Mouse (Mus musculus): Measurements from ENCODE around the gene Vwa1. TPM values are rescaled to one million over a fixed set of nuclear protein-coding genes. Genes with fewer than 3 reads are reported as not detected.
"Not testable (repeated sequence)": the region's sequence is repeated elsewhere in the genome, so short reads cannot be mapped to it uniquely, and the experiment has no call there.

Vwa1 gene
- polyA plus RNA-seq, 1 experiment from 2014 or later, result 12.2 TPM

DNA sequence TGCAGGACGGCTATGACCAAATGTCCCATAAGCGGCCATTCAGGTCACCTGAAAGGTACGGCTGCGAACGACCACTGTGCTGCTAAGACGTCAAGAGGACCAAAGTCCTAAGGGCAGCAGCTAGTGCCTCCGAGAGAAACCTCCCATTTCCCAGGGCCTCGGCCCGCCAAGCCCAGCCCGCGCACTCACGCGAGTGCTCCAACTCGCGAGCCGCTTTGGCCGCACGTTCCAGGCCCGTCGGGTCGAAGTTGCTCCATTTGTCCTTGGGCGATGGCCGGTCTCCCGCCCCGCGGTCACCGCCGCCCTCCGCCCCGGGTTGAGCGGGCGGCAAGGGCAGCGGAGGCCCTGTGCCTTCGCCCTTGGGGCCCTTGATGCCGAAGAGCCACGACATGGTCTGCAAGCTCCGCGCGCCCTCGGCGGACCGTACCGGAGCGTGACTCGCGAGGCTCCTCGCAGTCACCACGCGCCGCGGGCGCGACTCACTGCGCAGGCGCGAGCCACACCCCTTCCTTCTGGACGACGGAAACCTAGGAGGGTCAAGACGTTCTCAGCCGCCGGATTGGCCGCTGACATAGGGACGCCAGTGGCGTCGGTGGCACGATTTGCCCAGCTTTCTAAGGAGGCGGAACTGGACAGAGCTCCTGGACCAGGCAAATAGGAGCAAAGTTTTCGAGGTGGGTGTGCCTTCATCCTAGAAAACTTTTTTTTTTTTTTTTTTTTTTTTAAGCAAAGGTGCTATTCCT is 13.7 kb downstream of the Vwa1 start, which contains the start of gene Atad3a:
Gene Atad3a, minus strand, starts transcription at position 481 of the 743 bp plus-strand sequence.
- no peaks in the 10 kb centered on the region for H3K27me3 ChIP-seq
- peaks cover 13% of the 10 kb centered on the region for H3K36me3 ChIP-seq
- peak; percentile 96 for ATAC-seq (ENCODE audit: low FRiP score)
- H3K4me3 ChIP-seq, result peak within 1 kb of the TSS; percentile 76
- no peaks in the 10 kb centered on the region for H3K9me3 ChIP-seq (replicated peaks)
- H3K27ac ChIP-seq, result peak within 1 kb of the TSS; percentile 30; the same call in 1 of the 2 replicates
- H3K9ac ChIP-seq, result peak within 1 kb of the TSS; percentile 83
- H3K4me1 ChIP-seq, result peaks cover 29% of the 10 kb centered on the region
- H3K4me2 ChIP-seq (replicated peaks), result peak within 1 kb of the TSS; percentile 96
- under 1% methylated on average over 64 of the region's 68 CpGs for WGBS

DNA sequence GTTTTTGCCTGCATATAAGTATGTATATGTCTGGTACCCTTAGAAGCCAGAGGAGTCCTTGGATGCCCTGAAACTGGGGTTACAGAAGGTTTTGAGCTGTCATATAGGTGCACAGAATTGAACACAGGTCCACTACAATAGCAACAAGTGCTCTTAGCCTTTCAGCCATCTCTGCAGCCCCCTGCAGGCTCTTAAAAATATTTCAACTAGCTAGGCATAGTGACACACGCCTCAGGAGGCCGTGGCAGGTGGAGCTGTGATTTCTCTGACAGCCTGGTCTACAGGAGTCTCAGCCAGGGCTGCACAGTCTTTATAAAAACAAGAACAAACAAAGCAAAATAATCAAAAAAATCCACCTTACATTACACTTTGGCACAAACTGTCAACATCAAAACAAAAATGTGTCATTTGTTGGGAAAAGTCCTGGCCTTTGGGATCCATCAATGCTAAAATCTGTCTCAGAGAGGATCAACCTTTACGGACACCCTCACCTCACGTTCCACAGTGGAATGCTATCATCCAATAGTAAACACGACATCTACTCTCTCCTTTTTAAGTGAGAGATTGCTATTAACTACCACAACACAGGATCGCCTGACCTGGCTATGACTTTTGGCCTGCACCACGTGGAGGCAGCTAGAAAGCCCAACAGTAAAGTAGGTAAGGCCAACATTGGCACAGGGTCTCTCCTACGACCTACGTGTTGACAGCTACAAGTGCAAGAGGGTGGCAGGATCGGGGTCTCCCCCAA is 14.5 kb downstream of the Vwa1 start:
- Histone ChIP-seq H3K4me1 (peaks cover 29% of the 10 kb centered on the region), H3K36me3 (peaks cover 21% of the 10 kb centered on the region), H3K4me2 (replicated peaks) (peak overlapping the region; percentile 96), H3K9me3 (replicated peaks) (no peaks in the 10 kb centered on the region), H3K27ac (no peak overlapping the region; the same call in 1 of the 2 replicates), H3K9ac (peak overlapping the region; percentile 81), H3K27me3 (no peaks in the 10 kb centered on the region), H3K4me3 (peak overlapping the region; percentile 76)
- WGBS, result 3% methylated on average over 10 of the region's 10 CpGs
- ATAC-seq (ENCODE audit: low FRiP score), result no peak

DNA sequence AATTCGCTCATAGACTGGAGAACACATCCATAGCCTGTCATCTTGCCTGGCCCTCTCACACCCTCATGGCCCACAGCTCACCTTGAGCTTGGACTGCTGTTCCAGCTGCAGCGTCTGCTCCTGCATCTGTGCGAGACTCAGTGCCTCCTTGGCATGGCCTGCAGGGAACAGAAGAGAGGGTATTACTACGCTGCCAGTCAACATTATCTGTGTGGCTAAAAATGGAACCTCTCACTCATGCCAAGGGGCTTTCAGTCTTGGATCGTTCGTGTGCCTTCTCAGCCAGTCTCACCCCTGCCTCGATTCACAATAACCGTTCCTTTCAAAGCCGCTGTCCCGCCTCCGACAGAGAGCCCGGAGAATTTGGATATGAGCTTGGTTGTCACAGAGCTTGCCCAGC is 17.5 kb downstream of the Vwa1 start:
- H3K36me3 ChIP-seq, result peaks cover 49% of the 10 kb centered on the region

DNA sequence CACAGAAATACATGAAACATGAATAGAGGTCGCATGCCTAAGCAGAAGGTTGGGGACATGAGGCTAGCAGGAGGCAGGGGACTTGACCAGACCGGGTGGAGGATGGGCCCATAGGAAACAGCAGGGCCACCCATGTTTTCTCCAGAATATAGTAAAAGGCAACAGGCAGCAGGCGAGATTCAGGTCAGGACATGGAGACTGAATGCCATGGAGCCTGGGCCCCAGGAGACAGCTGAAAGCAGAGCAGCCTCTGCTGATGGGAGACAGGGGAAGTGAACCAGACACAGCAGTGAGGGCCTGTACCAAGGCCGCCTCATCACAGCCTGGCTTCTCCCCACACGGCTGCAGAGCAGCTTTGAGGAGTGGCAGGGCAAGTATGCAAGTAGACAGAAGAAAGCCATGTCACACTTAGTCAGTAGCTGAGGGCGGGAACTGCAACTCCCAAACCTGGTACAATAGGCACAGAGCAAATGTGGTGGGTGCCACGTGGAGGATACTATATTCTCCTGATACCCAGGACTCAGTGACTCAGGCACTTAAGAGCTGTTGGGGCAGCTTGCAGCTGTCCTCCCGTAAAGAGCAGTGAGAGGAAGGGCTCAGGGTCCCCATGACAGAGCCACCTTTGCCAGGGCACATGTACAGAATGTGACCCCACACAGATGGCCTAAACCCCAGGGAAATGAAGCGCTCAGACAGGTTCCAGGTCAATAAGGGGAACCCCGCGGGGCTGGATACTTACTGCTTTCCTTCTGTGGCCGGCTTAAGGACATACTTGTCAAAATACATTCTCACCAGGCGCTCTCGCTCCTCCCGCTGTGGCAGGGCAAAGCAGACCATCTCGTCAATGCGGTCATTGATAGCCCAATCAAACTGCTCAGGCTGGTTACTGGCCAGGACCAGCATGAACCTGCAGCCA is 27.7 kb downstream of the Vwa1 start:
- Histone ChIP-seq H3K9me3 (replicated peaks) (no peaks in the 10 kb centered on the region), H3K4me1 (no peaks in the 10 kb centered on the region), H3K27ac (no peak overlapping the region), H3K4me3 (no peak overlapping the region), H3K27me3 (no peaks in the 10 kb centered on the region), H3K9ac (no peak overlapping the region), H3K4me2 (replicated peaks) (no peak overlapping the region), H3K36me3 (peaks cover 93% of the 10 kb centered on the region)
- 90% methylated on average over 17 of the region's 17 CpGs for WGBS
- no peak for ATAC-seq (ENCODE audit: low FRiP score)

More for the DNA sequence above, 17.5 kb downstream of the Vwa1 start:
- no peak for ATAC-seq (ENCODE audit: low FRiP score)
- H3K27ac ChIP-seq, result no peak overlapping the region
- no peak overlapping the region for H3K4me2 ChIP-seq (replicated peaks)
- H3K9ac ChIP-seq, result no peak overlapping the region
- peaks cover 28% of the 10 kb centered on the region for H3K4me1 ChIP-seq
- WGBS, result 91% methylated on average over 12 of the region's 12 CpGs
- no peak overlapping the region for H3K4me3 ChIP-seq
- no peaks in the 10 kb centered on the region for H3K27me3 ChIP-seq
- H3K9me3 ChIP-seq (replicated peaks), result no peaks in the 10 kb centered on the region

DNA sequence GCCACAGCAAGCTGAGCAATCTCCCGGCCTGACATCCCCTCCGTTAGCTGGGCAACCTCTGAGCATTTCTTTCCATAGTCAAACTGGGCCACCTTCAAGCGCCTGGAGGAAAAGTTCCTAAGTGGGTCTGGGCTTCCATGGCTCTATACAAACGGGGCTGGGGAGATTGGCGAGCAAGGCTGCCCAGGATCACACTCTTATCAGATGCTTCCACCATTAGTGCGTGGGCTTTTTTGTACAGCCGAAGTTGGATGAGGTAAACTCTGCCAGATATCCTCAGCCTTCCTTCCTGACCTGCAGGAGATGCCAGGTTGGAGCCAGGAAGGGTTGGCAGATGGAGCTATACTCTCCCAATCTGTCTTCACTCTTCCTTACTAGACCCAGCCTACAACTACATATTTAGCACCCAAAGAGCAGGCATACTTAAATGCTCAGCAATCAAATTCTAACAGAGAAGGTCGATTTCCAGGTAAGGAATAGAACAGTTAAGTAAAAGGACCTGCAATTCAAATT is 28.4 kb downstream of the Vwa1 start:
- Histone ChIP-seq H3K9me3 (replicated peaks) (no peaks in the 10 kb centered on the region), H3K9ac (no peak overlapping the region), H3K4me2 (replicated peaks) (no peak overlapping the region), H3K4me1 (no peaks in the 10 kb centered on the region), H3K36me3 (peaks cover 93% of the 10 kb centered on the region), H3K27me3 (no peaks in the 10 kb centered on the region), H3K27ac (no peak overlapping the region), H3K4me3 (no peak overlapping the region)
- ATAC-seq (ENCODE audit: low FRiP score), result no peak
- WGBS, result 88% methylated on average over 8 of the region's 8 CpGs

DNA sequence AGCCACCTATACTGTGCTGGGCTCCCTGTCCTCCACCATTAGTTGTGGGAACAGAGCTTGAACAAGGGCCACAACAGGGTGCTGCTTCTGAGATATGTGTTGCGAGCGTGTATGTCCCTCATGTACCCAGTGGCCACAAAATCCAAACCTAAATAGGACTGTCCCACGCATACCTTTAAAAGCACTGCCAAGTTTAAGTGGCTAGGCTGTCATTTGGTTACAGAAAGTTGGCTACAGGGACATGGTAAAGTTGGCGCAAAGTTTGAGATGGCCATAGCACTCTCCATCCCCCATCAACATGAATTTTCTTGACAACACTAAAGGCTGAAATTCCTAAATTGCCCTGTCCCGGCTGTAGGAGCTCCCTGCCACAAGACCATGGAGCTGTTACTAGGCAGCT is 29.4 kb downstream of the Vwa1 start:
- no peak overlapping the region for H3K4me2 ChIP-seq (replicated peaks)
- no peak overlapping the region for H3K27ac ChIP-seq
- ATAC-seq (ENCODE audit: low FRiP score), result no peak
- H3K27me3 ChIP-seq, result no peaks in the 10 kb centered on the region
- H3K4me3 ChIP-seq, result no peak overlapping the region
- 91% methylated on average over 5 of the region's 5 CpGs for WGBS
- H3K9ac ChIP-seq, result no peak overlapping the region
- no peaks in the 10 kb centered on the region for H3K4me1 ChIP-seq
- no peaks in the 10 kb centered on the region for H3K9me3 ChIP-seq (replicated peaks)
- H3K36me3 ChIP-seq, result peaks cover 92% of the 10 kb centered on the region

DNA sequence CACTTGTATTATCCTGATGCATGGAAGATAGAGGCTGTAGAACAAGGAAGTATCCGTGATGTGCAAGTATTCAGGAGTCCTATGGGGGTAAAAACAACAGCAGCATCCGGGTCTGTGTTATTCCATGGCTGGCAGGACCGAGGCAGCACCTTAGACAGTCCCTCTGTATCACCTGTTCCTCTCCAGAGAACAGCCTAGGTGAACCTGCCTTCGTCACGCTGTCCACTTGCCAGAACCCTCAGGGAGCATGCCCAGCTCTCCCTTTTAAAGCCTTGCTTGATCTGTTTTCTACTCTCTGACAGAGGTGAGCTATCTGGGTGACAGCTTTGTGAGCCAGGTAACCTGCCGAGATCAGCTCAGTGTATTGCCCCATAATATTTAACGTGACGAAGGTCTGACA is 30.0 kb downstream of the Vwa1 start:
- Histone ChIP-seq H3K27me3 (no peaks in the 10 kb centered on the region), H3K4me2 (replicated peaks) (no peak overlapping the region), H3K4me3 (no peak overlapping the region), H3K9ac (no peak overlapping the region), H3K27ac (no peak overlapping the region), H3K4me1 (no peaks in the 10 kb centered on the region), H3K36me3 (peaks cover 92% of the 10 kb centered on the region), H3K9me3 (replicated peaks) (no peaks in the 10 kb centered on the region)
- no peak for ATAC-seq (ENCODE audit: low FRiP score)
- 94% methylated on average over 8 of the region's 8 CpGs for WGBS

DNA sequence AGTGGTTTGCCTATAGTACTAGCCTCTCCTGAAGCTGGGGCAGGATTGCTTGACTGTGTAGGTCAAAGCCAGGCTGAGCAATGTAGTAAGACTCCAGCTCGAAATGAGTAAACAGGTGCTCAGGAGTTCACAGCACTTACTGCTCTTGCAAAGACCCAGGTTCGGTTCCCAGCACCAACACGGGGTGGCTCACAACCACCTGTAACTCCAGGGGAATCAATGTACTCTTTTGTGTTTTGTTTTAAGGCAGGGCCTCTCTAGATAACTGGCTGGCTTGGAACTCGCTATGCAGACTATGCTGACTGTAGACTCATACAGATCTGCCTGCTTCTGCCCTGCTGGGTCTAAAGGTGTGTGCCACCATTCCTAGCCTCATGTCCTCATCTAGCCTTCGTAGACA is 31.8 kb downstream of the Vwa1 start:
- H3K4me1 ChIP-seq, result no peaks in the 10 kb centered on the region
- H3K27ac ChIP-seq, result no peak overlapping the region
- ATAC-seq (ENCODE audit: low FRiP score), result no peak
- no peak overlapping the region for H3K4me3 ChIP-seq
- H3K9ac ChIP-seq, result no peak overlapping the region
- no peak overlapping the region for H3K4me2 ChIP-seq (replicated peaks)
- H3K27me3 ChIP-seq, result no peaks in the 10 kb centered on the region
- WGBS, result 94% methylated on average over 5 of the region's 5 CpGs
- peaks cover 79% of the 10 kb centered on the region for H3K36me3 ChIP-seq
- no peaks in the 10 kb centered on the region for H3K9me3 ChIP-seq (replicated peaks)

DNA sequence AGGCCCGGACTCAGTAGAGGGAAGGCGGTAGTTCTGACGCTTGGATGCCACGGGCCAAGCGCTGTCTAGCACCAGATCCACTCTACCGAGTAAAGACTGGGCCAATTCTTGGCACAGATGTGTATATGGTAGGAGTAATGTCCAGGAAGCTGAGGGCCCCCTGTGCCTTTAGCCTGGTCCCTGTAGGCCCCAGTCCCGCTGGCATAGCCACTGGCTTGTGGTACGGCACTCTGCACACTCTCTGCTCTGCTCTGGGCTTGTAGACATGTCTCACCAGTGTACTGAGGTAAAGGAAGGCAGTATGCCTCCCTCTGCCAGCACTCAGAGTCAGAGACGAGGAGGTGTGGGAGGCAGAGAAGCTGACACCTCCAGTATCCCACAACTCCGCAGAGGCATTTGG is 33.8 kb downstream of the Vwa1 start:
- Histone ChIP-seq H3K4me1 (peaks cover 17% of the 10 kb centered on the region), H3K36me3 (peaks cover 72% of the 10 kb centered on the region)
- 88% methylated on average over 10 of the region's 10 CpGs for WGBS
- ATAC-seq (ENCODE audit: low FRiP score); H3K4me2 ChIP-seq (replicated peaks); H3K4me3 ChIP-seq; H3K9me3 ChIP-seq (replicated peaks); H3K27me3 ChIP-seq; H3K9ac ChIP-seq; H3K27ac ChIP-seq: not testable (repeated sequence)

DNA sequence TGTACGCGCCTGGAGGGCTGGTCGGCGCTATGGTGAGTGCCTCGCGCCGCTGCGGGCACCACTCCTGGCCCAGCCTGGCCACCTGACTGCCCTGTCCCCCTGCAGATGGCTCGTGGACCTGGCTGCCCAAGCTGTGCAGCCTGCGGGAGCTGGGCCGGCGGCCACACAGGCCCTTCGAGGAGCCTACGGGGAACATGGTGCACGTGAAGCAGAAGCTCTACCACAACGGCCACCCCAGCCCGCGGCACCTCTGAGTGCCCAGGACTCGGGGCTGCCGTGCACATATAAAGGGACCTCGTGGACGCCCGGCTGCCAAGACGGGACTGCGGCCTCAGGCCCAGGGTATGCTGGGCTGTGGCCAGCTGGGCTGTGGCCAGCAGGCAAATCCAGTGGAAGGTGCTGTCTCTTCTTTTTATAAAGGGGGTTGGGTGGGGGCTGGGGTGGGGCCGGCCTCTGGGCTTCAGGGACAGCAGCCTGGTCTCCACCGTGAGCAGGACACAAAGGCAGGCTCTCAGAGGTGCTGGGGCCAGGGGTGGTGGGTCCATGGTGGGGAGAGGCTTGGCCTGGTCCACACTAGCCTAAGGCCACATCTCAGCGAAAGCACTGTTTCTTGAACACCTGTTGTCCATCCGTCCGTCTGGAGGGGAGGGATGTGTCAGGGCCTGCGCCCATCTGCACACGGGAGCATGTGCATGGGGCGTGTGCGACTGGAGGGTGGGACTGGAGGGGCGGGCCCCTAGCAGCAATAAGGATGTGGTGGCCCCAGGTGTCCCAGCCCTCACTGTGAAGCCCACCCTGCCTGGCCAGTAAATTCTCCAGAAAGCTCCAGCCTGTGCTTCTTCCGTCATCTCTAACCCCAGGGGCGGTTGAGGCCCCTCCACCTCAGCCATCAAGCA is 34.5 kb downstream of the Vwa1 start:
- ATAC-seq (ENCODE audit: low FRiP score), result no peak
- peaks cover 66% of the 10 kb centered on the region for H3K36me3 ChIP-seq
- H3K9ac ChIP-seq, result no peak overlapping the region

DNA sequence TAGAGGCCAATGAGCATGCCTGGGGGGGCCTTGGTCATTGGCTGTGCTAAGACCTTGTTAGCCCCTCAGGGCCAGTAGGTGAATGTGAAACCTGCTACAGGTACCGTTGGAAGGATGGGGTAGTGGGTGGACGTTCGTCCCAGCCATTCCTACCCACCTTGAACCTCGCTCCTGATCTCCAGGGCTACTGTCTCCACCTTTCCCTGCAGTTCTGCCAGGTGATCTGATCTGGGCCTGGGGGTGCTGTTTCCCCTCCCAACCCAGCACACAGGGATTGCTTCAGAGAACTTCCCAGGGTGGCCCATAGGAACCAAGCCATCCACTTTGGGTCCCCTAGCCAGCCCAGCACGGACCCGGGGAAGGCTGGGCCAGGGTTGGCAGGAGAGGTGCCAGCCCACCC is 35.3 kb downstream of the Vwa1 start:
- peaks cover 58% of the 10 kb centered on the region for H3K36me3 ChIP-seq

More for the DNA sequence above, 34.5 kb downstream of the Vwa1 start:
- Histone ChIP-seq H3K4me1 (peaks cover 21% of the 10 kb centered on the region), H3K4me2 (replicated peaks) (no peak overlapping the region), H3K9me3 (replicated peaks) (no peaks in the 10 kb centered on the region), H3K4me3 (no peak overlapping the region), H3K27me3 (no peaks in the 10 kb centered on the region), H3K27ac (no peak overlapping the region)
- WGBS, result 82% methylated on average over 37 of the region's 37 CpGs

More for the DNA sequence above, 35.3 kb downstream of the Vwa1 start:
- no peak overlapping the region for H3K4me2 ChIP-seq (replicated peaks)
- ATAC-seq (ENCODE audit: low FRiP score), result no peak
- no peak overlapping the region for H3K4me3 ChIP-seq
- peaks cover 24% of the 10 kb centered on the region for H3K4me1 ChIP-seq
- H3K27ac ChIP-seq, result no peak overlapping the region
- WGBS, result 82% methylated on average over 6 of the region's 6 CpGs
- no peaks in the 10 kb centered on the region for H3K9me3 ChIP-seq (replicated peaks)
- H3K27me3 ChIP-seq, result no peaks in the 10 kb centered on the region
- no peak overlapping the region for H3K9ac ChIP-seq
